Mouse (Mus musculus) lung, postnatal 4 days (tissue): ENCODE data around the gene Zfp60.

Experiments used
- DNase-seq, 2 experiments: peaks; one replicate each; pipeline ENCODE4 v3.0.0; 2021

Zfp60 gene

DNA sequence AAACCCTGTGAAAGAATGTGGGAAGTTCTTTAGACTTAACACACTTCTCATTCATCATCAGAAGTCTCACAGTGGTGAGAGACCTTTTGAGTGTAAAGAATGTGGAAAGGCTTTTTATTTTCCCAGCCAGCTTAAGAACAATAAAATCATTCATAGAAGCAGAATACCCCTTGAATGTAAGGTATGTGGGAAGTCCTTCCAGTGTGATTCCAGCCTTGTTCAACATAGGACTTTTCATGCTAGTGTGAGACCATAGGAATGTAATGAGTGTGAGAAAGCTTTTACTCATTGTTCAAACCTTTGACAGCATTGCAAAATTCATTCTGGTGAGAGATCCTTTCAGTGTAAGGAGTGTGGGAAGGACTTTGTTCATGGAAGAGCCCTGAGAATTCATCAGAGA lies 63.4 kb downstream of the Zfp60 start:
- no peak for DNase-seq

- no peak for DNase-seq
These were observed 67.0 kb downstream of the Zfp60 start for GRCm38 (mm10) chr7:27797906-27798811.

GRCm38 (mm10) chr7:27801137-27801536 lies 69.9 kb downstream of the Zfp60 start:
- no peak for DNase-seq

GRCm38 (mm10) chr7:27802986-27803385 lies 71.8 kb downstream of the Zfp60 start:
- no peak for DNase-seq
